Mouse (Mus musculus): ENCODE measurements at regions not wholly inside any gene's neighbourhood (a gene's known extent, or its start where the extent isn't known, plus 50 kb on each side); places are given as distances from the start of the nearest gene placed in this dataset.

DNA sequence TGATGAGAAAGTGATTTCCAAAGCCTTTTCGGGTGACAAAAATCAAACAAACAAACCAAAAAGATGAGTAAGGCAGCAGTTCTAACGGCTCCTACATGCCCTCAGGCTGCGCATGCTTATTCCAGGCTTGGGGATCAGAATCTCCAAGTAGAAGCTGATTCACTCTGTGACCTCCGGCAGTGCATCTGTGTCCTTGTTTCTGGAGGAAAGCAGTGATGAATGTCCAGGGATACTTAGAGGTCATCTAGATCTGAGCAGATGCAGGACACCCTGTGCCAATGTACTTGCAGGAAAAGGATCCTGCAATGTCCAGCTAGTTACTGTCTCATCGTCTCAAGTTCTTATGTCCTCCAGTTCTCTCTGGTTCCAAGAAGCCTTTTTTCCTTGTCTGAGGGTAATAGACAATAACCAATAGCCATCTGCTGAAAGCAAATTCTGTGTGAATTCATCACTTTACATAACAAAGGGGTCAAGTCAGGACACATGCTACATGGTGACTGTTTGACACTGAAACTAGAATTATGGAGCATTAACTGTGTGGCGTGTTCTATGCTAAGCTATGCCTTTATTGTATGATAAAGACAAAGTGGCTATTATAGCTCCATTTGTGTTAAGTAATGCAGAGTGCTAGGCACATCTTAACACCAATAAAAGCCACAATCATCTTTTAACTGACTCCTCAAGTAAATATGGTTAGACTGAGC lies 143.6 kb upstream of the Gm9747 start:
- WGBS: 69% methylated on average over 6 of the region's 6 CpGs
- H3K27me3 ChIP-seq: no peaks in the 10 kb centered on the region
- H3K9me3 ChIP-seq: no peaks in the 10 kb centered on the region
- no peak overlapping the region for H3K4me3 ChIP-seq
- no peaks in the 10 kb centered on the region for H3K4me1 ChIP-seq
- H3K36me3 ChIP-seq: no peaks in the 10 kb centered on the region
- ATAC-seq (ENCODE audit: insufficient number of reproducible peaks, insufficient read depth, low FRiP score, low TSS enrichment, low read depth): no peak
- no peak overlapping the region for H3K27ac ChIP-seq
- no peak overlapping the region for H3K9ac ChIP-seq
- no peak overlapping the region for H3K4me2 ChIP-seq

DNA sequence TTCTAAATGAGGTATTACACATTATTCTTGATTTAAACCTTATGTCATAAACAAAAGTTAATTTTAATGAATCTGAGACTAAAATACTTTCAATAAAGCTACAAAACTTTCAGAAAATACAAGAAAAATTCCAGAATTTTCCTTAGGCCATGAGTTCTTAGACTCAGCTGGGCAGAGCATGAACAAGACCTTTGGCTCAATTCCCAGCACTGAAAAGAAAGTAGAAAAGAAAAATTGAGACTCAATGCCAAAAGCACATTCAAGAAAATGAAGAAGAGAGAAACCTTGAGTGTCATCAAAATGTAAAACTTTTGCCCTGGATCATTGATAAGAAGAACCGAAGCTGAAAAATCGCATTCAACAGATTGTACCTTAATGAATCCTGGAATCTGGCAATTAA lies 137.8 kb upstream of the Gm9747 start:
- no peaks in the 10 kb centered on the region for H3K4me1 ChIP-seq
- H3K36me3 ChIP-seq: no peaks in the 10 kb centered on the region
- H3K4me3 ChIP-seq: no peak overlapping the region
- H3K4me2 ChIP-seq: no peak overlapping the region
- no peak overlapping the region for H3K27ac ChIP-seq
- 93% methylated on average over 2 of the region's 2 CpGs for WGBS
- ATAC-seq (ENCODE audit: insufficient number of reproducible peaks, insufficient read depth, low FRiP score, low TSS enrichment, low read depth): no peak
- H3K9me3 ChIP-seq: no peaks in the 10 kb centered on the region
- H3K9ac ChIP-seq: no peak overlapping the region
- H3K27me3 ChIP-seq: no peaks in the 10 kb centered on the region

GRCm38 (mm10) chr1:82106756-82107155 lies 126.2 kb upstream of the Gm9747 start:
- no peaks in the 10 kb centered on the region; the same call in 1 of the 2 replicates for H3K4me1 ChIP-seq

GRCm38 (mm10) chr1:82110071-82110635 lies 122.8 kb upstream of the Gm9747 start:
- 91% methylated on average over 1 of the region's 1 CpGs for WGBS
- H3K4me3 ChIP-seq: no peak overlapping the region
- no peak overlapping the region for H3K4me2 ChIP-seq
- no peaks in the 10 kb centered on the region for H3K9me3 ChIP-seq
- no peak overlapping the region for H3K27ac ChIP-seq
- H3K4me1 ChIP-seq: peaks cover 5% of the 10 kb centered on the region
- no peaks in the 10 kb centered on the region for H3K36me3 ChIP-seq
- no peak for ATAC-seq (ENCODE audit: insufficient number of reproducible peaks, insufficient read depth, low FRiP score, low TSS enrichment, low read depth)
- no peak overlapping the region for H3K9ac ChIP-seq
- no peaks in the 10 kb centered on the region for H3K27me3 ChIP-seq

More at GRCm38 (mm10) chr1:82106756-82107155, 126.2 kb upstream of the Gm9747 start:
- Histone ChIP-seq H3K27me3 (no peaks in the 10 kb centered on the region), H3K9me3 (no peaks in the 10 kb centered on the region), H3K4me3 (no peak overlapping the region), H3K27ac (no peak overlapping the region), H3K36me3 (no peaks in the 10 kb centered on the region), H3K9ac (no peak overlapping the region), H3K4me2 (no peak overlapping the region)
- WGBS: 67% methylated on average over 5 of the region's 5 CpGs
- no peak for ATAC-seq (ENCODE audit: insufficient number of reproducible peaks, insufficient read depth, low FRiP score, low TSS enrichment, low read depth)

- H3K36me3 ChIP-seq: no peaks in the 10 kb centered on the region
- H3K9me3 ChIP-seq: no peaks in the 10 kb centered on the region
- ATAC-seq (ENCODE audit: insufficient number of reproducible peaks, insufficient read depth, low FRiP score, low TSS enrichment, low read depth): no peak
- no peak overlapping the region for H3K4me3 ChIP-seq
- peak overlapping the region; percentile 27; the same call in 1 of the 2 replicates for H3K4me2 ChIP-seq
- H3K9ac ChIP-seq: no peak overlapping the region
- 19% methylated on average over 5 of the region's 5 CpGs for WGBS
- H3K27ac ChIP-seq: no peak overlapping the region
- H3K4me1 ChIP-seq: peaks cover 5% of the 10 kb centered on the region
- H3K27me3 ChIP-seq: no peaks in the 10 kb centered on the region
Observed at GRCm38 (mm10) chr1:82112401-82112800, 120.5 kb upstream of the Gm9747 start.

- no peak for ATAC-seq (ENCODE audit: insufficient number of reproducible peaks, insufficient read depth, low FRiP score, low TSS enrichment, low read depth)
- no peak overlapping the region for H3K4me3 ChIP-seq
- H3K4me1 ChIP-seq: peaks cover 19% of the 10 kb centered on the region
- H3K9ac ChIP-seq: no peak overlapping the region
- WGBS: 23% methylated on average over 5 of the region's 5 CpGs
- no peaks in the 10 kb centered on the region for H3K9me3 ChIP-seq
- no peaks in the 10 kb centered on the region for H3K27me3 ChIP-seq
- H3K36me3 ChIP-seq: no peaks in the 10 kb centered on the region
- H3K4me2 ChIP-seq: no peak overlapping the region
- no peak overlapping the region for H3K27ac ChIP-seq
Observed at GRCm38 (mm10) chr1:82124503-82124902, 108.4 kb upstream of the Gm9747 start.

DNA sequence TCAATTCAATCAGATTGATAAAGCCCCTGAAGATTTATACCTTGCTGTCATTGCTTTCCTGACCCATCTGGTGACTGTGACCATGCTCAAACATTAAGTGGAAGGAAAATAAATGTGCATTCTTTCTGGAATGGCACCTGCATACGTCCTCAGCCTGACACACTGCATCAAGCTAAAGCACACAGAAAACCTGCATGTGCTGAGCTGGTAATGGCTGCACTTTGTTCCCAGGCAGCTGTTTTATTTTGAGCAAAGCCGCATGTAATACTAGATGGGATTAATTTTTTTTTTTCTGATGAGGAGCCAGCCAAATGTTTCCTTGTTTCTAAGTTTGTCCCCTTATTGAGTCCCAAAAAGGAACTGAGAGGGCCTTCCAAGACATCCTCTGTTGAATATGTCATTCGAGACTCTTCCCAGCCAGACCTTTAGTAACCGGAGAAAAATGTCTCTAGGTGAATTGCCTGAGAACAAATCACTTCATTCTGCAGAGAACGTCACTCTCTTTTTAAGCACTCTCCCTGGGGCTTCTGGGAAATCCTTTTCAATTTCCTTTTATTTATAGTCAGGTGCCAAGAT lies 103.1 kb upstream of the Gm9747 start:
- 11% methylated on average over 5 of the region's 5 CpGs for WGBS
- Histone ChIP-seq H3K36me3 (no peaks in the 10 kb centered on the region), H3K27me3 (no peaks in the 10 kb centered on the region), H3K9ac (no peak overlapping the region), H3K4me2 (no peak overlapping the region), H3K27ac (no peak overlapping the region), H3K4me3 (no peak overlapping the region), H3K4me1 (peaks cover 18% of the 10 kb centered on the region), H3K9me3 (no peaks in the 10 kb centered on the region)
- no peak for ATAC-seq (ENCODE audit: insufficient number of reproducible peaks, insufficient read depth, low FRiP score, low TSS enrichment, low read depth)

DNA sequence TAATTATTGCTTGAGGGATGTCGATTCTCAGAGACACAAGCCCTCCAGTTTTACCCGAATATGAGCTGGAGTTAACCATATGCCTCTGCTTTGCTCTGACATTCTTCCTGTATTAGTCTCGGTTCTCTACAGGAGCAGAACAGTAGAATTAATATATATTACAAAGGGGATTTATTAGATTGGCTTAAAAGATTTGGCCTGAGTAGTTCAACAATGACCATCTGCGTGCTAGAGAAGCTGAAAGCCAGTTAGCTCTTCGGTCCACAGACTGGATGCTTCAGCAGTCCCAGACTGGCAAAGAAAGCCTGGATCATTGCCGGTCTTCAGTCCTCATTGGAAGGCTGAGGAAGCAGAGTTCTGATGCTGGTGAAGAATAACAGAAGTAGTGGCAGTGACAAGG lies 100.4 kb upstream of the Gm9747 start:
- Histone ChIP-seq H3K4me1 (peaks cover 11% of the 10 kb centered on the region), H3K9ac (no peak overlapping the region), H3K4me3 (no peak overlapping the region), H3K27ac (no peak overlapping the region), H3K36me3 (no peaks in the 10 kb centered on the region), H3K9me3 (no peaks in the 10 kb centered on the region), H3K4me2 (no peak overlapping the region), H3K27me3 (no peaks in the 10 kb centered on the region)
- WGBS: 57% methylated on average over 6 of the region's 6 CpGs
- ATAC-seq (ENCODE audit: insufficient number of reproducible peaks, insufficient read depth, low FRiP score, low TSS enrichment, low read depth): no peak

DNA sequence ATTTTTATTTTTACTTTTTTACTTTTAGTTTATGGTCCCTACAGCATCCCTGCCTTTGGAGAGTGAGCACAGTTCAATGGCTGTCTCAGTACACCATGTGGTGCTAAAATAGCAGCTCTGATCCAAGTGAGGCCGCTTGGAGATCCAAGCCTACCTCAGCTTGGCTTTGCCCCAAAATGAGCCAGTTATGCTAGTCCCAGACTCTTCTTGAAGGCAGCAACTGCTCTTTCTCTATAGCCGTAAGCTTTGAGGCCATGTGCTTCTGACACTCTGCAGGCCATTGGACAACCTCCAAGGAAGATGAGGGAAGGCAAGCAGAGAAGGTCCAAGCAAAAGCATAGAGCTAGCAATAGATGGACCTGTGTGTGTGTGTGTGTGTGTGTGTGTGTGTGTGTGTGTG lies 98.0 kb upstream of the Gm9747 start:
- Histone ChIP-seq H3K4me2 (no peak overlapping the region), H3K27ac (no peak overlapping the region), H3K9me3 (no peaks in the 10 kb centered on the region), H3K9ac (no peak overlapping the region), H3K27me3 (no peaks in the 10 kb centered on the region), H3K4me1 (peaks cover 2% of the 10 kb centered on the region; the same call in 1 of the 2 replicates), H3K36me3 (no peaks in the 10 kb centered on the region), H3K4me3 (no peak overlapping the region)
- no peak for ATAC-seq (ENCODE audit: insufficient number of reproducible peaks, insufficient read depth, low FRiP score, low TSS enrichment, low read depth)
- 93% methylated on average over 2 of the region's 2 CpGs for WGBS

DNA sequence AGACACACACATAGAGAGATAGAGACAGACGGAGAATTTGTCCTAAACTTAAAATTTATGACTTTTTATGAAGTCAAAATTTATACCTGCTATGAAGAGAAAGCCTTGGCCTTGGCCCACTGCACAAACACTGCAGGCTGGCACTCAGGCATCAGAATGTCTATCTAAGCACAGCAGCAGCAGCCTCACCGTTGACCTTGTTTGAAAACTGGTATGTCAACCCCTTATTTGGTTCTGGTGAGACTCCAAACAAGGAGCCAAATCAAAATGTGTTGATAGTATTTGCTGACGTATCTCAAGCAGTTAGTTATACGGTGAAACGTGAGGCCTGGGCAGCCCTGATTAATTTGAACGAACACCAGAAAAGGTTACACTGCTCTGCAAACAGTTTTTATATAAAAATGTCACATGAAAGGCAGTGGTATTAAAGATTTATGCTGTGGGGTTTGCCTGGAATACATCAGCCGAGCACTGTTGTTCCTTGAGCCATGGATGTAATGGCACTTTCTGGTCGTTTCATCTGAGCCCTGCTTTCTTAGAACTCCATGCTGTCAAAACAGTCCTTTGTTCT lies 97.1 kb upstream of the Gm9747 start:
- no peak overlapping the region for H3K27ac ChIP-seq
- no peaks in the 10 kb centered on the region for H3K4me1 ChIP-seq
- H3K36me3 ChIP-seq: no peaks in the 10 kb centered on the region
- H3K27me3 ChIP-seq: no peaks in the 10 kb centered on the region
- no peak for ATAC-seq (ENCODE audit: insufficient number of reproducible peaks, insufficient read depth, low FRiP score, low TSS enrichment, low read depth)
- no peaks in the 10 kb centered on the region for H3K9me3 ChIP-seq
- no peak overlapping the region for H3K4me3 ChIP-seq
- 66% methylated on average over 8 of the region's 8 CpGs for WGBS
- no peak overlapping the region for H3K4me2 ChIP-seq
- no peak overlapping the region for H3K9ac ChIP-seq

DNA sequence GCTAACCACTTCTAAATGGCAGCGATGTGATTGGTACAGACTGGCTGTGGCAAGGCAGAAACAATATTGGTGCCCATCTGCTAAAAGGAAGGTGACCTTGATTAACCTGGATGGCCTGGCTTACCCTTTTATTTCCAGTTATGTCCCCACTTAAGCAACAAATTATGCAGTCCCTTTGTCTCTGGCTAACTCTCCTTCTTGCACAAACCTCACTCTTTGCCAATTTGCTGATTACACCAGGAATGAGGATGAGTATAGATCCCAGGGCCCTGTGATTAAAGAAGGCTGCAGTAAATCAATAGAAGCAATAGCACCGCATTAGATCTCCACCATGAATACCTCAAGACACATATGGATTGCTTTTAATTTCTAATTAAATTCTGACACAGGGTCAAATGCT lies 87.7 kb upstream of the Gm9747 start:
- no peaks in the 10 kb centered on the region for H3K4me1 ChIP-seq
- H3K9ac ChIP-seq: no peak overlapping the region
- H3K36me3 ChIP-seq: no peaks in the 10 kb centered on the region
- H3K27ac ChIP-seq: no peak overlapping the region
- H3K9me3 ChIP-seq: no peaks in the 10 kb centered on the region
- peaks cover 5% of the 10 kb centered on the region; the same call in 1 of the 2 replicates for H3K27me3 ChIP-seq
- ATAC-seq (ENCODE audit: insufficient number of reproducible peaks, insufficient read depth, low FRiP score, low TSS enrichment, low read depth): no peak
- 82% methylated on average over 2 of the region's 2 CpGs for WGBS
- H3K4me2 ChIP-seq: no peak overlapping the region
- no peak overlapping the region for H3K4me3 ChIP-seq

All from embryonic facial prominence, embryonic 13.5 days (tissue).